Mouse (Mus musculus) limb, embryonic 10.5 days (tissue): ENCODE measurements around the gene Usp29. TPM values are rescaled to one million over a fixed set of nuclear protein-coding genes. Genes with fewer than 3 reads are reported as not detected.

Source experiments
- DNase-seq: peaks from one replicate; pipeline ENCODE4 v3.0.0-alpha.2; 2017; ENCODE audit warnings: low spot score
- H3K27ac ChIP-seq: fragments of 300-500 bp; sonication (generic); 2 replicates; pipeline ENCODE4 v1.5.1; 2016; ENCODE audit warnings: mild to moderate bottlenecking
- H3K27me3 ChIP-seq: fragments of 300-500 bp; sonication (generic); 2 replicates; pipeline ENCODE4 v1.6.1; 2016; ENCODE audit warnings: low read depth, mild to moderate bottlenecking; ENCODE audit not compliant: poor library complexity, severe bottlenecking
- H3K36me3 ChIP-seq: fragments of 300-500 bp; sonication (generic); 2 replicates; pipeline ENCODE4 v1.6.1; 2016; ENCODE audit warnings: mild to moderate bottlenecking, moderate library complexity
- H3K4me1 ChIP-seq: fragments of 300-500 bp; sonication (generic); 2 replicates; pipeline ENCODE4 v1.6.1; 2016
- H3K4me3 ChIP-seq: fragments of 300-500 bp; sonication (generic); 2 replicates; pipeline ENCODE4 v1.5.1; 2016; ENCODE audit warnings: mild to moderate bottlenecking, moderate library complexity
- H3K9me3 ChIP-seq: fragments of 300-500 bp; sonication (generic); replicated peaks from 2 replicates; pipeline ENCODE4 v1.6.1; 2016; ENCODE audit warnings: mild to moderate bottlenecking
- WGBS: fragments of 180-500 bp; shearing (Covaris S2); methylation state at CpG from one replicate; pipeline ENCODE4 v1.1.7; 2016; 5-methylcytosine and 5-hydroxymethylcytosine counted together
- polyA plus RNA-seq: library from polyadenylated mRNA; unstranded; fragments of >200 nt; fragmentation: Nextera tagmentation; extraction: Ambion mirVana; gene quantifications from 2 replicates; pipeline ENCODE4 v1.2.1, GENCODE M21; 2016

The Usp29 gene
- polyA plus RNA-seq, 1 experiment from 2014 or later: 25.4 TPM

- Histone ChIP-seq H3K36me3 (no peaks in the 10 kb centered on the region), H3K4me3 (no peak overlapping the region), H3K27me3 (no peaks in the 10 kb centered on the region), H3K9me3 (no peaks in the 10 kb centered on the region), H3K27ac (peak overlapping the region; percentile 74), H3K4me1 (peaks cover 49% of the 10 kb centered on the region)
- WGBS: 52% methylated on average over 2 of the region's 2 CpGs
- no peak for DNase-seq
Observed at GRCm38 (mm10) chr7:6777107-6777506, 46.7 kb downstream of the Usp29 start.

GRCm38 (mm10) chr7:6777689-6778088 lies 47.3 kb downstream of the Usp29 start:
- H3K4me1 ChIP-seq: peaks cover 55% of the 10 kb centered on the region
- no peaks in the 10 kb centered on the region for H3K36me3 ChIP-seq
- H3K27ac ChIP-seq: peak overlapping the region; percentile 74
- no peak for DNase-seq
- H3K4me3 ChIP-seq: no peak overlapping the region
- no peaks in the 10 kb centered on the region for H3K9me3 ChIP-seq
- 17% methylated on average over 4 of the region's 4 CpGs for WGBS
- H3K27me3 ChIP-seq: no peaks in the 10 kb centered on the region

GRCm38 (mm10) chr7:6779172-6779571 lies 48.8 kb downstream of the Usp29 start:
- Histone ChIP-seq H3K27me3 (no peaks in the 10 kb centered on the region), H3K9me3 (no peaks in the 10 kb centered on the region), H3K27ac (peak overlapping the region; percentile 74), H3K4me1 (peaks cover 64% of the 10 kb centered on the region), H3K36me3 (no peaks in the 10 kb centered on the region), H3K4me3 (no peak overlapping the region)
- 89% methylated on average over 5 of the region's 5 CpGs for WGBS
- no peak for DNase-seq

- Histone ChIP-seq H3K36me3 (no peaks in the 10 kb centered on the region), H3K27me3 (no peaks in the 10 kb centered on the region), H3K4me1 (peaks cover 71% of the 10 kb centered on the region), H3K9me3 (no peaks in the 10 kb centered on the region), H3K27ac (peak overlapping the region; percentile 89), H3K4me3 (no peak overlapping the region)
- peak; percentile 49 for DNase-seq
- 66% methylated on average over 11 of the region's 11 CpGs for WGBS
Observed at GRCm38 (mm10) chr7:6781541-6781940, 51.2 kb downstream of the Usp29 start.

GRCm38 (mm10) chr7:6784340-6785073 lies 54.1 kb downstream of the Usp29 start:
- peak; percentile 48 for DNase-seq
- Histone ChIP-seq H3K4me1 (peaks cover 60% of the 10 kb centered on the region), H3K27ac (peak overlapping the region; percentile 89), H3K9me3 (no peaks in the 10 kb centered on the region), H3K27me3 (no peaks in the 10 kb centered on the region), H3K4me3 (peak overlapping the region; percentile 28), H3K36me3 (no peaks in the 10 kb centered on the region)
- 9% methylated on average over 8 of the region's 8 CpGs for WGBS

- Histone ChIP-seq H3K27me3 (no peaks in the 10 kb centered on the region), H3K9me3 (no peaks in the 10 kb centered on the region), H3K4me1 (peaks cover 54% of the 10 kb centered on the region), H3K27ac (peak overlapping the region; percentile 73; the same call in 1 of the 2 replicates), H3K4me3 (no peak overlapping the region), H3K36me3 (no peaks in the 10 kb centered on the region)
- WGBS: 52% methylated on average over 2 of the region's 2 CpGs
- no peak for DNase-seq
Observed at GRCm38 (mm10) chr7:6787000-6787399, 56.6 kb downstream of the Usp29 start.

GRCm38 (mm10) chr7:6788101-6788500 lies 57.7 kb downstream of the Usp29 start:
- peak overlapping the region; percentile 73 for H3K27ac ChIP-seq
- 68% methylated on average over 2 of the region's 2 CpGs for WGBS
- no peak for DNase-seq

GRCm38 (mm10) chr7:6791286-6792065 lies 61.1 kb downstream of the Usp29 start:
- no peak overlapping the region for H3K4me3 ChIP-seq
- H3K36me3 ChIP-seq: peaks cover 7% of the 10 kb centered on the region
- H3K9me3 ChIP-seq: no peaks in the 10 kb centered on the region; the same call in 1 of the 2 replicates
- H3K27ac ChIP-seq: peak overlapping the region; percentile 77; the same call in 1 of the 2 replicates
- 73% methylated on average over 9 of the region's 9 CpGs for WGBS
- no peaks in the 10 kb centered on the region for H3K27me3 ChIP-seq
- DNase-seq: no peak
- peaks cover 24% of the 10 kb centered on the region for H3K4me1 ChIP-seq

More at GRCm38 (mm10) chr7:6788101-6788500, 57.7 kb downstream of the Usp29 start:
- no peaks in the 10 kb centered on the region for H3K27me3 ChIP-seq
- no peaks in the 10 kb centered on the region; the same call in 1 of the 2 replicates for H3K9me3 ChIP-seq
- peaks cover 44% of the 10 kb centered on the region for H3K4me1 ChIP-seq
- H3K4me3 ChIP-seq: no peak overlapping the region
- H3K36me3 ChIP-seq: peaks cover 4% of the 10 kb centered on the region; the same call in 1 of the 2 replicates

- H3K9me3 ChIP-seq: no peaks in the 10 kb centered on the region; the same call in 1 of the 2 replicates
- H3K4me3 ChIP-seq: no peak overlapping the region
- H3K4me1 ChIP-seq: peaks cover 33% of the 10 kb centered on the region
- H3K27me3 ChIP-seq: no peaks in the 10 kb centered on the region
- WGBS: 73% methylated on average over 6 of the region's 6 CpGs
- H3K36me3 ChIP-seq: peaks cover 7% of the 10 kb centered on the region
- H3K27ac ChIP-seq: peak overlapping the region; percentile 12; the same call in 1 of the 2 replicates
- no peak for DNase-seq
Observed at GRCm38 (mm10) chr7:6793240-6793639, 62.9 kb downstream of the Usp29 start.

- 72% methylated on average over 3 of the region's 3 CpGs for WGBS
- Histone ChIP-seq H3K4me1 (peaks cover 37% of the 10 kb centered on the region), H3K9me3 (no peaks in the 10 kb centered on the region; the same call in 1 of the 2 replicates), H3K36me3 (peaks cover 7% of the 10 kb centered on the region), H3K27me3 (no peaks in the 10 kb centered on the region), H3K4me3 (no peak overlapping the region), H3K27ac (no peak overlapping the region)
- no peak for DNase-seq
Observed at GRCm38 (mm10) chr7:6793811-6794210, 63.4 kb downstream of the Usp29 start.

- Histone ChIP-seq H3K36me3 (peaks cover 7% of the 10 kb centered on the region), H3K9me3 (no peaks in the 10 kb centered on the region; the same call in 1 of the 2 replicates), H3K27me3 (no peaks in the 10 kb centered on the region), H3K27ac (peak overlapping the region; percentile 87), H3K4me1 (peaks cover 57% of the 10 kb centered on the region), H3K4me3 (no peak overlapping the region)
- 53% methylated on average over 2 of the region's 2 CpGs for WGBS
- DNase-seq: no peak
Observed at GRCm38 (mm10) chr7:6797408-6797807, 67.0 kb downstream of the Usp29 start.

- Histone ChIP-seq H3K27me3 (no peaks in the 10 kb centered on the region), H3K4me1 (peaks cover 58% of the 10 kb centered on the region), H3K27ac (peak overlapping the region; percentile 87), H3K4me3 (peak overlapping the region; percentile 10; the same call in 1 of the 2 replicates), H3K9me3 (no peaks in the 10 kb centered on the region), H3K36me3 (no peaks in the 10 kb centered on the region)
- peak; percentile 83 for DNase-seq
- WGBS: 11% methylated on average over 9 of the region's 9 CpGs
Observed at GRCm38 (mm10) chr7:6799105-6799805, 68.9 kb downstream of the Usp29 start.
